Mouse (Mus musculus): ENCODE results near the gene Rbms3.

GRCm38 (mm10) chr9:116947369-116947768 lies 682.3 kb downstream of the Rbms3 start:
- no peak for TF ChIP-seq CTCF (IDR thresholded peaks at IDR 0.05; ENCODE audit: insufficient read depth, low read depth, low read length)
- TF ChIP-seq POLR2A (IDR thresholded peaks at IDR 0.05; ENCODE audit: insufficient read depth, low read depth, low read length): no peak
